Mouse (Mus musculus) adrenal gland, postnatal 25 days (tissue): Measurements from ENCODE around the gene Pcnp. TPM values are rescaled to one million over a fixed set of nuclear protein-coding genes. Genes with fewer than 3 reads are reported as not detected.

Experiments
- DNase-seq: peaks from one replicate; pipeline ENCODE4 v3.0.0; 2021; ENCODE audit warnings: mixed read lengths
- total RNA-seq: library from RNA; stranded (reverse); gene quantifications from 2 replicates; pipeline ENCODE4 v1.2.3, GENCODE M21; 2021

Pcnp gene
- total RNA-seq, 1 experiment from 2014 or later, result 117 TPM

- no peak for DNase-seq
Measured at GRCm38 (mm10) chr16:56036501-56036900, 7.0 kb upstream of the Pcnp start.

DNA sequence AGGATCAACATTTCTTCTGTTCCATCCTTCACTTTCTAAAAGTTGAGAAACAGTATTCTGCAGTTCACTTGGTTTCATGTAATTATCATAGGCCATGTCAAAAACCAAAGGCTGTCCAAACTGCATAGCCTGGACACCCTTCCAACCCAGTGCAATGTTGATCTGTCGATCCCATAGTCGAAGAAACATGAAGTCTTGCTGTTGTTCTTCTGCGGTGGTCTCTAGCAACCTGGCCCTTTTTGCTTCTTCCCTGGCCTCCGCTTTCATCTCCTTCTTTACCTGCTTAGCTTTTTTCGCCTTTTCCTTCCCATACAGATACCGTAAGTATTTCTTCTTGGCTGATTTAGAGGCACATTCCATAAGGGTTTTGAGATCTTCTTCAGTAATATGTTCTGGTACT lies 5.0 kb upstream of the Pcnp start:
- DNase-seq, result no peak

DNA sequence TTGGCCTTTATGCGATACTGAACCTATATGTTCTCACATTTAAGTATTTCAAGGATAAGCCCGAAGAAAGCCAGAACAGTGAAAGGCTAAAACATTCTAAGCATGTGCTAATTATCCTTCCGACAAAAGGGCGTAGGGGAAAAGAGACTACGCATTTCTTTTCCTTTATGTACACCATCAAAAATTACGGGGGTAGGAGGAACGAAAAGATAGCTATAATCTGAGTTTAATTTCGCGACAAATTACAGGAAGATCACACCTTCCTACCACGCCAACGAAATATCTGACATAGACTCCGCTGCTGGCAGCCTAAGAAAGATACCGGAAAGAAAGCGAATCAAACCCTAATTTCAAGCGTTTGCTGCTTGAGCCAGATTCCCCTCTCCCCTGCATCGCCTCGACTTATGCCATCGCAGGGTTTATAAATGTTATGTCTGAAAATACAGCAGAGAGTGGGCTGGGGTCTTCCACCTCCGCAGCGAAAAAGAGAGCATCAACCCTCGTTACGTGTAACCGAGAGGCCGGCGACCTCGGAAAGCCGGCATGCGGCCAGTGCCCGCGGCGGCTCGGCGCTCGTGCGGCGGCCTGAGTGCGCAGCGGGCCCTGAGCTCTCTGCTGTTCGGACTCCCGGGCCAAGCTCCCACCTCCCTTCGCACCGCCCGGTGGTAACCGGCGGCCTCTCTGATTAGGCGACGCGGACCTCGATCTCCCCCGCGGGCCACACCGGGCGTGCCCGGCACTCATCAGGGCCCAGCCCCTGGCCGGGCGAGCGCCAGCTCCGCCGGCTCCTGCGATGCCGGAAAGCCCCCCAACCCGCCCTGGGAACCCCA lies 602 bp downstream of the Pcnp start:
- peak; percentile 64 for DNase-seq

- DNase-seq, result no peak
Measured at GRCm38 (mm10) chr16:56027854-56028629, 1.5 kb downstream of the Pcnp start.

- DNase-seq, result no peak
Measured at GRCm38 (mm10) chr16:56019660-56020059, 9.9 kb downstream of the Pcnp start.

GRCm38 (mm10) chr16:56014076-56014475 lies 15.5 kb downstream of the Pcnp start:
- no peak for DNase-seq

GRCm38 (mm10) chr16:56012789-56013743 lies 16.5 kb downstream of the Pcnp start:
- DNase-seq, result no peak

GRCm38 (mm10) chr16:56008862-56009261 lies 20.7 kb downstream of the Pcnp start:
- no peak for DNase-seq

DNA sequence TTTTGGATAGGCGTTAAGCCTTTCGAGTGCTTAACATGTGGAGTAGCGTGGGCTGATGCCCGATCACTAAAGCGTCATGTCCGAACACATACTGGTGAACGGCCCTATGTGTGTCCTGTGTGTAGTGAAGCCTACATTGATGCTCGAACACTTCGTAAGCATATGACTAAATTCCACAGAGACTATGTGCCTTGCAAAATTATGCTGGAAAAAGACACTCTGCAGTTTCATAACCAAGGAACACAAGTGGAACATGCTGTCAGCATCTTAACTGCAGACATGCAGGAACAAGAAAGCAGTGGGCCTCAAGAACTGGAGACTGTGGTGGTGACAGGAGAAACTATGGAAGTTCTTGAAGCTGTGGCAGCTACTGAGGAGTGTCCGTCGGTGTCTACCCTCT lies 22.7 kb downstream of the Pcnp start:
- no peak for DNase-seq

- no peak for DNase-seq
Measured at GRCm38 (mm10) chr16:55994235-55994634, 35.3 kb downstream of the Pcnp start.

DNA sequence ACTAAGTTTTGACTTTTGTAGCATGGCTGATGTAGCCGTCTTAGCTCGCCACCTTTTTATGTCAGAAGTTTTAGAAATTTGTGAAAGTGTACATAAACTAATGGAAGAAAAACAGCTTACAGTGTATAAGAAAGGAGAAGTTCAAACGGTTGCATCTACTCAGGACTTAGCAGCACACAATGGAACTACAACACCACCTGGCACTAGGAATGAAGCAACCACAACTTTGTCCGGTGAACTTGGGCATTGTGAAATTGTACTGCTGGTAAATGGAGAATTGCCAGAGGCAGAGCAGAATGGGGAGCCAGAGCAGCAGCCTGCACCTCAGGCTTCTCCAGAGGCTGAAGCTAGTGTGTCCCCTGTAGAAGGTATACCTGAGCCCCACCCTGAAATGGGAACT lies 39.2 kb downstream of the Pcnp start:
- DNase-seq, result no peak

GRCm38 (mm10) chr16:55986001-55986400 lies 43.5 kb downstream of the Pcnp start:
- DNase-seq, result no peak

- DNase-seq, result peak; percentile 26
Measured at GRCm38 (mm10) chr16:55974903-55975285, 54.6 kb downstream of the Pcnp start.

DNA sequence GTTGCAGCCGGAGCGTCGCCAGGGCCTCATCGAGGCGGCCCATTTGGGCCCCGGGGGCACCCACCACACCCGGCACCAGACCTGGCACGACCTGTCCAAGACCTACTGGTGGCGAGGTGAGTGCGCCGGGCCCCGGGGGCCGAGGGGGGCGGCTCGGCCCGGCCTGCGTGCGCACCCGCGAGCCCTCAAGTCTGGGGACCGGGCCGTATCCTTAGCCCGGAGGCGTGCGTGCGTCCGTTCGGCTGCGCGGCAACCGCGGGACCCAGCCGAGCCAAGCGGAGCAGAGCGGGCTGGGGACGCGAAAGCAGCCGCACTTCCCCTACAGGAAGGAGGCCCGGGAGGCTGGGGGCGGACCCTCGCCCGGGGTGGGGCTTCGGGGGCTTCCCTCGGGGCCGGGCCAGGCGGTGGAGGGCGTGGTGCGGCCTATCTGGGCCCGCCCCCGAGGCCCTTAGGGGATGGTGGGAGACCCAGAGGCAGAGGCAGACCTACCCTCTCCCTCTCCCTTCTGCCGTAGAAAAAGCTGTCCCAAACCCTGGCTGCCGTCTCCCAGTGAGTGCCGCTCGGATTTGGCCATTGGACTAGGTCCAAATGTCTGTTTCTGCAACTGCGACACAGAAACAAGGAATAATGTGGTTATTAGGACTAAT lies 55.2 kb downstream of the Pcnp start:
- DNase-seq, result peak; percentile 95

- peak; percentile 100 for DNase-seq
Measured at GRCm38 (mm10) chr16:55973431-55974255, 55.9 kb downstream of the Pcnp start, which contains the start of gene Zbtb11. TSS of gene Zbtb11 (plus strand) at chr16:55973883.

GRCm38 (mm10) chr16:55972626-55973201 lies 56.8 kb downstream of the Pcnp start:
- DNase-seq, result no peak

DNA sequence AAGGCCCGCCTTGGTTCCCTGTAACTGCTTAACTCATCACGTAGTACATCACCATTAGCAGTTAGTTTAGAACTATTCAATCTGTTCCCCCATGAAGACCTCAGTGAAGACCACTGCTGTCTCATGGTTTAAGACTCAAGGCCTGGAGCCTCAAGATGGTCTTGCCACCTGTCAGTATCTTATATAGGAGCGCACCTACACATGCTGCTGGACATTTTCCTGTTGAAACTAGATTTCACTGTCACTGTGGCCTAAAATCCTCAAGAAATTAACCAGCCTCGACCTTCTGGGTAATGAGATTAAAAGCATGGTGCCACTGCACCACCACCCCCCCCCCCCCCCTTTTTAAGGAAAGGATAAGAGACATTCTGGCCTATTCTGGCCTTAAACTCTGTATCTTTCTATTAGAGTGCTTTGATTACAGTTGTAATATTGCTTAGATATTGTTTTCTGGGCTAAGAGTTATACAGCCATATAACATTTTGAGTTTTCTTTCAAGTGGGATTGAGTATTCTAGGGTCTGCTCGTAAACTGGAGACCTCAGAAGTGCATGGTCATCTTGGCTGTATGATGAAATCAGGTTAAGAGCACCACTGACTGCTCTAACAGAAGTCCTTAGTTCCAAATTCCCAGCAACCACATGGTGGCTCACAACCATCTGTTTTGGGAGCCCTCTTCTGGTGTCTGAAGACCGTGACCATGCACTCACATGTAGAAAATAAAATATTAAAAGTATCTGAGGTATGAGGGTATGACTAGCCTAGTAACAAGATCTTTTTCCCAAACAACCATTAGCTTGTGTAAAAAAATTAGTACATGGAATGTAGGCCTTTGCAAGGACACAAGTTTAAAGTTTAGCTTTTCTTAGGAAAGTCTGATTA lies 57.6 kb downstream of the Pcnp start:
- no peak for DNase-seq

DNA sequence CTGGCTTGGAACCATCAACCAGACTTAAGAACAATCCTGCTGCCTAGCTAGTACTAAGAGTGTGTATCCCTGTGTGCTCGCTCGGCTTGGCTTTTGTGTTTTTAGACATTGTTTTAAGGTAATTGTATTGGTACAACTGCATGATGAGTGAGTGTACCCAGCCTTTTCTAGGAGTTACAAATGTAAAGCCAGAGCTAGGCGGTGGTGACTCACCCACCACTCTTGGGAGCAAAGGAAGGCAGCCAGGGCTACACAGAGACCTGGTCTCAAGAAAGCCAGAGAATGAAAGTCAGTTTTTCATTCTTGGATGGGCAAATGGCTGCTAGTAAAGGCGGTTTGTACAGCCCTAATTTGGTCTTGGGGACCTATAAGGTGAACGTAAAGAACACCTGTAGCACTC lies 59.1 kb downstream of the Pcnp start:
- DNase-seq, result no peak

DNA sequence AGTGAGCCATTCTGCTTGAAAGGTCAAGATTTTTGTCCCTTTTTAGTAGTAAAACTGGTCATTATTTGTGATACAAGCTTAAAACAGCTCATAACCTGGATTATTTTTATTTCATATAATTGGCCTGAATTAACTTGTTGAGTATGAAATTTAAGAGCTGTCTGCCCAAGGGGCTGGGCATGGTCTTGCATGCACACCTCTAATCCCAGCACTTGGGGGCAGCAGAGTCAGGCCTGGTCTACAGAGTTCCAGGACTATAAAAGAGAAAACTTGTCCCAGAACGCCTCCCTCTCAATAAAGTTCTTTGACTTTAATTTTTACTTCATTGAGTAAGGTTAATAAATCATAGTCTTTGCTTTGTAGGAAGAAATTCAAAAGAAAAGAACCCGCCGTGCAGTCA lies 60.4 kb downstream of the Pcnp start:
- DNase-seq, result peak; percentile 43
